Mouse (Mus musculus) ES-Bruce4 (cell line): ENCODE measurements around the gene Creld2. TPM values are rescaled to one million over a fixed set of nuclear protein-coding genes. Genes with fewer than 3 reads are reported as not detected.

ENCODE experiments used
- H3K27ac ChIP-seq: 2 replicates; pipeline ENCODE4 v1.5.1; 2012; ENCODE audit warnings: low read length, inconsistent platforms; ENCODE audit not compliant: insufficient read depth
- H3K27me3 ChIP-seq: 2 replicates; pipeline ENCODE4 v1.6.1; 2012; ENCODE audit warnings: mild to moderate bottlenecking, low read length, inconsistent platforms; ENCODE audit not compliant: control insufficient read depth, poor library complexity, insufficient read depth, severe bottlenecking
- H3K36me3 ChIP-seq: 2 replicates; pipeline ENCODE4 v1.6.1; 2012; ENCODE audit warnings: inconsistent platforms, mild to moderate bottlenecking, low read length, moderate library complexity; ENCODE audit not compliant: control insufficient read depth, poor library complexity, insufficient read depth, severe bottlenecking
- H3K4me1 ChIP-seq: one replicate; pipeline ENCODE4 v1.8.1; 2011; ENCODE audit warnings: low read length; ENCODE audit not compliant: control insufficient read depth, insufficient read depth
- H3K4me3 ChIP-seq: 2 replicates; pipeline ENCODE4 v1.5.1; 2011; ENCODE audit warnings: low read depth, mild to moderate bottlenecking, low read length
- H3K9ac ChIP-seq: 2 replicates; pipeline ENCODE4 v1.6.1; 2012; ENCODE audit warnings: low read depth, mild to moderate bottlenecking, inconsistent platforms; ENCODE audit not compliant: poor library complexity, severe bottlenecking
- H3K9me3 ChIP-seq: replicated peaks from 2 replicates; pipeline ENCODE4 v1.6.1; 2012; ENCODE audit warnings: mild to moderate bottlenecking, low read length, inconsistent platforms; ENCODE audit not compliant: control insufficient read depth, poor library complexity, insufficient read depth, severe bottlenecking
- CTCF ChIP-seq: IDR thresholded peaks from one replicate; pipeline ENCODE4 v1.8.1; 2011; ENCODE audit warnings: low read depth, low read length
- EP300 ChIP-seq: IDR thresholded peaks from 2 replicates; pipeline ENCODE4 v1.6.1; 2011; ENCODE audit warnings: low read depth, low read length; ENCODE audit not compliant: insufficient read depth
- POLR2A ChIP-seq: IDR thresholded peaks from one replicate; pipeline ENCODE4 v1.8.1; 2011; ENCODE audit warnings: low read length; ENCODE audit not compliant: insufficient read depth
- polyA plus RNA-seq: library from polyadenylated mRNA; stranded (reverse); fragments of >200 nt; gene quantifications from 2 replicates; pipeline ENCODE4 v1.2.4, GENCODE M21; 2011; ENCODE audit warnings: low read depth; ENCODE audit not compliant: missing spikeins, insufficient read depth, insufficient read length

The Creld2 gene
- polyA plus RNA-seq, 1 experiment: 40.2 TPM

GRCm38 (mm10) chr15:88827466-88827865 is 8.0 kb downstream of the Creld2 start:
- no peaks in the 10 kb centered on the region for H3K9me3 ChIP-seq
- no peaks in the 10 kb centered on the region for H3K4me1 ChIP-seq
- peaks cover 4% of the 10 kb centered on the region; the same call in 1 of the 2 replicates for H3K36me3 ChIP-seq
- no peak overlapping the region for H3K27ac ChIP-seq
- no peaks in the 10 kb centered on the region for H3K27me3 ChIP-seq
- no peak overlapping the region for H3K4me3 ChIP-seq
- H3K9ac ChIP-seq: no peak overlapping the region
- TF ChIP-seq POLR2A: no peak
- no peak for TF ChIP-seq CTCF
- TF ChIP-seq EP300: no peak

GRCm38 (mm10) chr15:88827991-88828799 is 8.7 kb downstream of the Creld2 start:
- H3K4me3 ChIP-seq: no peak overlapping the region
- H3K27ac ChIP-seq: no peak overlapping the region

GRCm38 (mm10) chr15:88828800-88829705 is 9.6 kb downstream of the Creld2 start:
- Histone ChIP-seq H3K27me3 (no peaks in the 10 kb centered on the region), H3K4me3 (no peak overlapping the region), H3K9ac (no peak overlapping the region), H3K36me3 (peaks cover 4% of the 10 kb centered on the region; the same call in 1 of the 2 replicates), H3K9me3 (no peaks in the 10 kb centered on the region), H3K27ac (no peak overlapping the region), H3K4me1 (peaks cover 2% of the 10 kb centered on the region)
- TF ChIP-seq POLR2A (no peak), CTCF (peak; percentile 95)

More at GRCm38 (mm10) chr15:88827991-88828799, 8.7 kb downstream of the Creld2 start:
- no peak overlapping the region for H3K9ac ChIP-seq
- no peaks in the 10 kb centered on the region for H3K9me3 ChIP-seq
- H3K4me1 ChIP-seq: peaks cover 2% of the 10 kb centered on the region
- H3K27me3 ChIP-seq: no peaks in the 10 kb centered on the region
- peaks cover 4% of the 10 kb centered on the region; the same call in 1 of the 2 replicates for H3K36me3 ChIP-seq
- TF ChIP-seq POLR2A: no peak
- peak; percentile 38; the same call in 1 of the 2 replicates for TF ChIP-seq EP300
- peak; percentile 79 for TF ChIP-seq CTCF

GRCm38 (mm10) chr15:88829791-88830440 is 10.5 kb downstream of the Creld2 start:
- Histone ChIP-seq H3K27ac (no peak overlapping the region), H3K4me1 (peaks cover 2% of the 10 kb centered on the region), H3K9ac (no peak overlapping the region), H3K27me3 (no peaks in the 10 kb centered on the region), H3K9me3 (no peaks in the 10 kb centered on the region), H3K36me3 (peaks cover 4% of the 10 kb centered on the region; the same call in 1 of the 2 replicates), H3K4me3 (no peak overlapping the region)
- TF ChIP-seq EP300 (no peak), POLR2A (no peak), CTCF (no peak)

GRCm38 (mm10) chr15:88830696-88831095 is 11.2 kb downstream of the Creld2 start:
- H3K9ac ChIP-seq: no peak overlapping the region
- TF ChIP-seq POLR2A (no peak), EP300 (no peak)
- H3K9me3 ChIP-seq: no peaks in the 10 kb centered on the region
- no peak overlapping the region for H3K27ac ChIP-seq
- H3K4me1 ChIP-seq: peaks cover 2% of the 10 kb centered on the region
- H3K4me3 ChIP-seq: no peak overlapping the region
- H3K27me3 ChIP-seq: no peaks in the 10 kb centered on the region
- H3K36me3 ChIP-seq: no peaks in the 10 kb centered on the region
